Mouse (Mus musculus) urinary bladder, postnatal 25 days (tissue): Measurements from ENCODE around the gene Plppr2.

ENCODE experiments used
- DNase-seq: peaks from one replicate; pipeline ENCODE4 v3.0.0; 2022; ENCODE audit warnings: low spot score

The Plppr2 gene

DNA sequence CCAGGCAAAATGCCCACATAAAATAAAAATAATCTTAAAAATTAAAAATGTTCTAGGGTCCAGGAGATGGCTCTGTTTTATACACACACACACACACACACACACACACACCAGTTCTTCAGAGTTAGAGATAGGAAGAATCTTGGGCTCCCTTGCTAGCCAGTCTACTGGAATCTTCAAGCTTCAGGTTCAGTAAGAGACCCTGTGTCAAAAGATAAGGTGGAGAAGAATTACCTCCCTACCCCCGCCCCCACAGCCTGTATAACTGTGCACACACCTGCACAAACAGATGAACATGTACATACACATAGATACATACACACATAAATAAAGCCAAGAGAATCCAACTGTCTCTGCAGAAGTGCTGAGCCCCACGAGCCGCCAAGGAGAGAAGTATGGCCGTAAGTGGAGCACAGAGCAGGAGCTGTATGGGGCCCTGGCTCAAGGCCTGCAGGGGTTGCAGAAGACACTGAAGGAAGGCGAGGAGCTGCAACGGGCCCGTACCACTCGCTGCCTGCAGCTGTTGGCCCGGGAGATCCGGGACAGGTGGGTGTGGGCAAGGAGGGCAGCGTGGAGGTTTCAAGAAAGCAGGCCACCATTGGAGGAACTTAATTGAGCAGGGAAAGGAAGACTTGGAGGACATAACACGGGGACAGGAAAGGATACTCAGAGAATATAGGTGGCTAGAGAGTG is 4.2 kb upstream of the Plppr2 start:
- no peak for DNase-seq

DNA sequence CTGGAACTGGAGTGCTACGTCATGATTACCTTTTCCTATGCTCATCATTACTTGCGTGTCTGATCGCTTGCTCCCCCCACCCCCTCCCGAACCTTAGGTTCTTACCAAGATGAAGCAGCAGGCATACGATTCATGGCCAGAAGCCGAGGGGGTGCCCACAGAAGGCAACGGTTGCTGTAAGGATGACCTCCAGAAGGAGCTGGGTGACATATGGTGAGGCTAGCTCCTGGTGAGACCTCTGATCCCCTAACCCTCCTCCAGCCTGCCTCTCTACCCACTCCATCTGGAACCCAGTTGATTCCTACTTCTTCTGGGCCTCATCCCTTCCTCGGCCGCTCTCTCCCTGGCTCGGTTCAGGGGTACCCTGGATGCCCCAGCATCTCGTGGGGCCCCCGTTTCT is 2.8 kb upstream of the Plppr2 start:
- DNase-seq, result no peak

GRCm38 (mm10) chr9:21935466-21936131 is 1.2 kb upstream of the Plppr2 start:
- DNase-seq, result no peak

DNA sequence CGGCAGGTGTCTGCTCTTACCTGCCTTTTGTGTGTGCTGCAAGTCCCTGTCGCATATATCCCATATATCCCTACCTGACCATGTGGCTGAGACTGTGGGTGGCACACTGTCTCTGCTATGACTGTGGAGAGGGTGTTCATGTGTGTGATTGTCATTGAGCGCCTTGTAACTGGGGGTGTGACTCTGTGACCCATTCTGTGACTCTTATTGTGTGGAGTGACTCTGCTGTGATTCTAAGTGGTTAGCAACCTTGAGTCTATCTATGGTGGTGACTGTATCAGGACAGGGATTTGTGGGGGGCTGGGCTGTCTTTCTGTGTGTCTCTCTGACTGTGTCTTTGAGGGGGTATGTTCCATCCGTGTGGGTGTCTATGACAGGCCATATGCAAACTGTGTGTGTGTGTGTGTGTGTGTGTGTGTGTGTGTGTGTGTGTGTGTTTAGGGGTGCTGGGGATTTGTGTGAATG is 910 bp downstream of the Plppr2 start:
- no peak for DNase-seq

DNA sequence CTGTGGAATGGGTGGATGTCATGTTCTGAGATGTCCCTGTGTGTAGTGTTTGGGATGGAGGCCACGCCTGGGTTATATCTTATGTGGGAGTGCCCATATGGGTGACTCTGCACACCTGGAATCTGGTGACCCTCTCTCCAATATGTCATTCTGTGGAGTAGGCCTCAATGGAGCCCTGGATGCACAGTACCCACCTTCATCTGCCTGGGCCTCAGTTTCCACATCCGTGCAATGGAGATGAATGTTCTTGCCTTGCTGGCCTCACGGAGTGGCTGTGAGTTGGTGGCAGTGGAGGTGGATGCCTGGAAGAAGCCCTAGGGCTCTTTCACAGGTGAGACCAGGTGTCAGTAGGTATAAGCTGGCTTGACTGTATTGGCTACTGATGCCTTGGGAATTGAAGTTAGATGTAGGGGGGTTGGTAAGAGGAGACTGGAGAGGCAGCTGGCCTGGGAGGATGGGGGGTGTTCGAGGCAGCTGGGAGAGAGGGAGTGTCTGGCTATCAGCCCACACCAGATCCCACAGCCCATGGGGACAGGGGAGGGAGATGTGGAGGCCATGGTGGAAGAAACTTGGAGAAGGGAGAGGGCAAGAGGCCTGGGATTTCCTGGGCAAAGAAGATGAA is 1.5 kb downstream of the Plppr2 start:
- no peak for DNase-seq

- DNase-seq, result no peak
Measured at GRCm38 (mm10) chr9:21943046-21943445, 6.2 kb downstream of the Plppr2 start.

- no peak for DNase-seq
Measured at GRCm38 (mm10) chr9:21943638-21944037, 6.8 kb downstream of the Plppr2 start.

DNA sequence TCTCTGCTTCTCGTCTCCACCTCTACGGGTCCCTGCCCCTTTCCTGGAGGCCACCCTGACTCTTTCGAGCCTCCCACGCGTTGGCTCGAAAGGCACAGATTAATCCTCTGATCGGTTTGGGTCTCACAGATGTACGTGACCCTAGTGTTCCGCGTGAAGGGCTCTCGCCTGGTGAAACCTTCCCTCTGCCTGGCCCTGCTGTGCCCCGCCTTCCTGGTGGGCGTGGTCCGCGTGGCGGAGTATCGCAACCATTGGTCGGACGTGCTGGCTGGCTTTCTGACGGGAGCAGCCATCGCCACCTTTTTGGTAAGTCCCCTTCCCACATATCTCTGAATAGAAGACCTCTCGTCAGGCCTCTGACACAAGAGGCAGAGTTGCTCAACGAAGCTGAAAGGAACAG is 7.4 kb downstream of the Plppr2 start:
- DNase-seq, result no peak

GRCm38 (mm10) chr9:21947540-21948130 is 10.8 kb downstream of the Plppr2 start:
- no peak for DNase-seq

GRCm38 (mm10) chr9:21948146-21948545 is 11.3 kb downstream of the Plppr2 start:
- DNase-seq, result no peak

DNA sequence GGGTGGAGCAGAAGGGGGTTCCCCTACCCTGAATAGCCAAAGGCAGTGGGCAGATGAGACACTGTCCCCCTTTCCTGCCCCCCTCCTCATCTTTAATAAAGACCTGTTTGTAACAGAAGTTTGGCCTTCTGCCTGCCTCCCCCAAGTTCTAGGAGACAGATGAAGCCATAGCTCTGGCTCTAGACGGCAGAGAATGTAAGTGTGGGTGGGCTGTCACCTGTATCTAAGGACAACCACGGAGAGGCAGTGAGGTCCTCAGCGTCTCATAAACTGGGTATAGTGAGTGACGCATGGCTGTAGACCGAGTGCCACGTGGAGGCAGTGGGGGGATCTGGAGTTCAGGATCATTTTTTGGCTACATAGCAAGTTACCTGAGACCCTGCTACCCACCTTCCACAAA is 12.0 kb downstream of the Plppr2 start:
- no peak for DNase-seq

DNA sequence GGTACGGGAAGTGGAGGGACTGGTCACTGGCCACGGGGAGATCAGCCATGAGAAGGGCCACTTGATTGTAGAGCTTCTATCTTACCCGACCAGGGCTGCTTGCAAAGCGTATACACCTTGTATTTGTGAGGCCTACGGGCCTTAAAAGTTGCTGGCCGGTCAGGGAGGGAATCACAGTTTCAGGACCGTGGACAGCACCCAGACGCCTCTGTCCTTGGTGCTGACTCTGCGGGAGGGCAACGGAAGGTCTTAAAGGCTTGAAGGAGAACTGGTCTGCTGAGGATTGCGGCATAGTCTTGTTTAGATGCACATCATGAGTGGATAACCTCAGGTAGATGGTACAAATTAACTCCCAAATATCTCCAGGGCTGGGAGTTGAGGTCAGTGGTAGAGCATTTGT is 13.5 kb downstream of the Plppr2 start:
- peak; percentile 75 for DNase-seq

DNA sequence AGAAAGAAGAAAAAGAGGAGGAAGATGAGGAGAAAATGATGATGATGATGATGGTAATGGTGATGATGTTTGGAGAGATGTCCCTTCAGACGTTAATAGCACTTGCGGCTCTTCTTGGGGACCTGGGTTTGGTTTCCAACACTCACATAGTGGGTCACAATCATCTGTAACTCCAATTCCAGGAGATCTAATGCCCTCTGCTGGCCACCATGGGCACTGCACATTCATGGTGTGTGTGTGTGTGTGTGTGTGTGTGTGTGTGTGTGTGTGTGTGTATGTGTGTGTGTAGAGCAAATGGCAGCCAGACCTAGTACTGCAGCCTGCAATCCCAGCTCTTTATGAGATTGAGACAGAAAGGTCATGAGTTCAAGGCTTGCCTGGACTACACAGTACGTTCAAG is 15.1 kb downstream of the Plppr2 start:
- DNase-seq, result no peak

GRCm38 (mm10) chr9:21953600-21953999 is 16.8 kb downstream of the Plppr2 start:
- no peak for DNase-seq

- DNase-seq, result no peak
Measured at GRCm38 (mm10) chr9:21954635-21955034, 17.8 kb downstream of the Plppr2 start.

DNA sequence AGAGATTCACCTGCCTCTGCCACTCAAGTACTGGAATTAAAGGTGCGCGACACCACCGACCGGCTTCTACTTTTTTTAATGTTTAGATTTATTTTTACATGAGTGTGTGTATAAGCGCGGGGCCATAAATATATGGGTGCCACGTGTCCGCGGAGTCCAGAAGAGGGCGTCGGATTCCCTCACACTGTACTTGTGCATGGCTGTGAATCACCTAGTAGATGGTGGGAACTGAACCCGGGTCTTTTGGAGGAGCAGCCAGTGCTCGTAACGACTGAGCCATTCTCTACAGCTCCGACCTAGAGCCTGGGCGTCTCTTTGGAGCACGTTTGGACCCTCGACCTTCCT is 18.4 kb downstream of the Plppr2 start:
- no peak for DNase-seq

GRCm38 (mm10) chr9:21955570-21956281 is 18.9 kb downstream of the Plppr2 start, which contains the start of gene Swsap1:
Gene Swsap1 (plus strand): TSS chr9:21955755.
- DNase-seq, result peak; percentile 94

DNA sequence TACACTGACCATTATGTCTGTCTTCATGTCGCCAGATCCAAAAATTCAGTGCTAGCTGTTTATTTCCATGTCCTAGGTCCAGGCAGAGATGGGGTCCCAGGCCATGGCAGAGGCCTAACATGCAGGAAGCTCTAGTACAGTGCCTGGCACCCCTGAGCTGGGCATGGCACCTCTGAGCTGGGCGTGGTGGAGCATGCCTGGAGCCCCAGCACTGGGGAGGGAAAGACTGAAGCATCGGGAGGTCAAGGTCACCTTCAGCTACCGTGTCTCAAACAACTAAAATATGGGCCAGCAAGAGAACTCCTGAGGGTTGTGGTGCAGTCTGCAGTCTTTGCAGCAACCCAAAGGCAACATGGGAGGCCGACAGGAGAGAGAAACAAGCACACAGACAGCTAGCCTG is 21.5 kb downstream of the Plppr2 start:
- DNase-seq, result no peak

DNA sequence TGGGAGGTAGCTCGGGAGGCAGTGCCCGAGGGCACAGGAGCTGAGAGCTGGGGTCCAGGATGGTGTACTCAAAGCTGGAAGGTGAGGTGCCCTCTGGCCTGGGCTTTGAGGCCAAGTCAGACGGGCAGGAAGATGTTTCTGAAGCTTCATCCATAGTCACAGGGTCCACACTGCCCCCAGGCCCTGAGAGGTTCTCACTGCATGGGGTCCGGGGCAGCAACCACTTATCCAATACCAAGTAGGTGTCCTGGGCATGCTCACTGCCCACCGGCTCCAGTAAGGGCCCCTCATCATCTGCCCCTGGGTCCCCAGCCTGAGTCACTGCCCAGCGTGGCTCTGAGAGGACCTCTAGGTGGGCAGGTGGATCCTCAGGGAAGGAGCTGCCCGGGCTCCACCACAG is 22.4 kb downstream of the Plppr2 start:
- no peak for DNase-seq

DNA sequence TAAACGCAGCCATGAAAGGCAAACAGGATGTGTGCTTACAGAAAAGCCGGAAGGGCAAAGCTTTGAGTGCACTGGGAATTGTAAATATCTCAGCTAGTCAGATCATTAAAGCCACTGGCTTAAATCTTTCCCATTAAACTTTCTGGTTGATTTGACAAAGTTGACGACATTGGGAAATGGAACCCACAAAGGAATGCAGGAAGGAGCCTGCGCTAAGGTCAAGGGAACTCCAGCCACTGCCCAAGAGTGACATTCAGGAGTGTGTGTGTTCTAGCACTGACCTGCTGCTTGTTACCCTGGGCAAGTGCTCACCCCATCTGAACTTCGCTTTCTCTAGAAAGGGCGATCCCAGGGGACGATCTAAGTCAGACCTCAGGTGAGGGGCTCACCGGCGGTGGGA is 23.3 kb downstream of the Plppr2 start:
- DNase-seq, result no peak

- no peak for DNase-seq
Measured at GRCm38 (mm10) chr9:21960558-21961208, 23.9 kb downstream of the Plppr2 start.
